Mouse (Mus musculus) layer of hippocampus, adult 9-11 months (tissue): ENCODE measurements around the gene Skil.

ENCODE experiments used
- DNase-seq: peaks from one replicate; pipeline ENCODE4 v3.0.0; 2022

Skil gene

DNA sequence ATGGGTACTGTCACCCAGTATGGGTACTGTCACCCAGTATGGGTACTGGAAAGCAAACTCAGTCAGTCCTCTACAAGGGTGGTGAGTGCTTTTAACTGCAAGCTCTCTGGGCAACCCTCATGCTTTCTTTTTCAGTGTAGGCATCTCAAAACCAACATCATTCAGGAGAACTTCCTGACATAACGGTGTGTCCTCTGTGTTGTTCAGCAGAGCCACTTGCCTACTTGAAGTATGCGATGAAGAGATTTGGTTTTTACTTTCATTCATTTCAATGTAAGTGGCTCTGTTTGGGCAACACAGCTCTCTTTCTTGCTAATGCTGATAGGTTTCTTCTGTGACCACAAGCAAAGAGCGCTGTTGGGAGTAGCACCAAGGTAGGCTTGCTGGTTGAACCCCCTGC is 9.9 kb upstream of the Skil start:
- DNase-seq: no peak

DNA sequence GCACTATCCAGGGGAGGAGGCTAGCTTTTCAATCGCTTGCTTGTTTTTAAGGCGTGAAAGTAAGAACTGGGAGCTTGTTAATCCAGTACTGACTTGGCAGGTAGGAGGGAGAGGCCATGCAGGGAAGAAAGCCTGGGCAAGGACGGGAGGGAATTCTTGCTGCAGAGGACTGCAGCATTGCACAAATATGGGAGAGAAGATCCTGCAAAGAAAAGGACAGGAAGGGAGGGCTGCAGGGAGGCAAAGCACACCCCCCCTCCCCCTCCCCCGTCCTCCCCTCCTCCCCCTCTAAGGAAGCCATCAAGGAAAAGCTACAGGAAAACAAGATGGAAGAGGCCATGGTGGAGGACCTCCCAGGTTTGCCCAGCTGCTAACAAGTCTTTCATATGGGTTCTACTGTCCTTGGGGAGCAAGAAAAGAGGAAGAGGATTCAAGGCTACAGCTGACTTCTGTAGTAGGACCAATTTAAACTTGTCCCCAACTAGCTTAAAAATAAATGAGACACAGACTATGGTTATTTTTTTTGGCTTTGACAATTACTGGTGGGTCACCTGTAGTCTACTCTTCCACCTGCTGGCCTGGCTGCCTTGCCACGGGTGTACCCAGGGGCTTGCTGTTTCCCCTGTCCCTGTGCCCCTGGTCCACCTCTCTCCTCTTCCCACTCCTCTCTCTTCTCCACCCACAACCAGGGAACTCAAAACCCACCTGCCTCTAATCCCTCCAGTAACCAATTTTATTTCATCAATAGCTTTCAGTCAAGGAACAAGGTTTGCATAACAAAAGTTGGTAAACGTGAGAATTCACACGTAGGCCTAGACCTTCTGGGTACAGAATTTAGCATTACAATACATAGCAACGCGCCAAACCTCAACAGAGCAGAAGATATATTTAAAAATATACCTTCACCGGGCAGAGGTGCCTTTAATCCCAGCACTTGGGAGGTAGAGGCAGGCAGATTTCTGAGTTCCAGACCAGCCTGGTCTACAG is 5.8 kb upstream of the Skil start:
- DNase-seq: no peak

DNA sequence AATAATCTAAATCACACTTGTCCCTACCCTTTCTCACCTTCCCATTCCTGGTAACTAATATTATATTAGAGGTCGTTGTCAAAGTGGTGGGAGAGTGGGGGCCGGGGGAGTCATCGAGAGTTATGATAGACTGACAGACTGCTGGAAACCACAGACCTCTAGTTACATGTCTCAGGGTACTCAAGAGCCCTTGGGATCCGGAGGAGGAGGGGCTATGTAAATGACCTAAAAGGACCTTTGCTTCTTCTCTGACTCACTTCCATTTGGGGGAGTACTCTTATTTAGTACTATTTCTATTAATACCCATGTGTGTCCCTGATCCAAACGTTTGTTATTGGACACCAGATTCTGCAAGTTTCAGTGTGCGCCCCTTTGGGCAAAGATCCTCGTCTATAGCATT is 4.9 kb upstream of the Skil start:
- no peak for DNase-seq

DNA sequence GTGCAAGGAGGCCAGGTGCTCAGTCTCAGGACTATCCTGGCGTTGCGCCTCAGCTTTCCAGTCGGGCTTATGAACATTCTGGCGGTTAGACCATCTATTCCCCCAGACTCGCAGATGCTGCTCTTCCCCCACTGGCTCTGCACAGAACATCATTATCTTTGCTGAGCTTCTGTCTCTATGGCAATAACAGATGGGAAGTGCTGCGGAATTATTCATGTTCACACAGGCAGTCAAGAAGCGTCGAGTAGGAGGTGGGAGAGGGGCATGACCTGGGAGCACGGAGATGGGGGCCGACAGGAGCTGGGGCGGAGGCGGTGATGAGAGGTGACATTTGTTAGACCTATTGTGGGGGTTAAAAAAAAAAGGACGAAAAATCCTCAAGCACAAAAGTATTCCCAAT is 1.7 kb upstream of the Skil start:
- DNase-seq: peak; percentile 87

DNA sequence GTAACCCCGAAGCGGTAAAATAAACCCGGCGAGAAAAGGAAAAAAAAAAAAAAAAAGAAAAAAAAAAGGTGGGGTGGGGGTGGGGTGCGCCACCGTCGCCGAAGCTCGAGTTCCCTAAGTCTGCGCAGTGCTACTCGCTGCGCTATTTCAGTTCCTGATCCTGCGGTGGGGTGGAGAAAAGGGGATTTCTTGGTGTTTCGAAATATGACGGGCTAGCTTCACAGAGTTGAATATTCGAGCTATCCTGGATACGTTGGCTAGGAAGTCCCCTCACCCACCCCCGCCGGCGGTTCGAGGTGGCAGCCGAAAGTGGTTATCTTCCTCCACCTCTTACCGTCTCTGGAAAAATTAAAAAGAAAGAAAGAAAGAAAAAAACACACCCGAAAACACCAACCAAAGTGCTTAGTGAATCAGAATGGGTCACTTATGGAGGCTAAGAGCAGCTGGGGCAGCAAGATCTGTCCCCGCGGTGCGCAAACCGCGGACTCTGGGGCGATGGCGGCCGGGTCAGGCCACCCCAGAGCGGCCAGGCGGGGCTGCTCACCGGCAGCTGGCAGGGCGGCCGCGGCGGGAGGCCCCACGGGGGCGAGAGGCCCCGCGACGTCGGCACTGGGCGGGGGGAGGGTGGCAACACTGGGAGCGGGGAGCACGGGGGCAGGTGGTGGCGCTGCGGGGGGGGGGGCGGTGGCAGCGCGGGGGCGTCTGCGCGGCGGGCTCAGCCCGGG is 1.1 kb upstream of the Skil start:
- DNase-seq: peak; percentile 85

DNA sequence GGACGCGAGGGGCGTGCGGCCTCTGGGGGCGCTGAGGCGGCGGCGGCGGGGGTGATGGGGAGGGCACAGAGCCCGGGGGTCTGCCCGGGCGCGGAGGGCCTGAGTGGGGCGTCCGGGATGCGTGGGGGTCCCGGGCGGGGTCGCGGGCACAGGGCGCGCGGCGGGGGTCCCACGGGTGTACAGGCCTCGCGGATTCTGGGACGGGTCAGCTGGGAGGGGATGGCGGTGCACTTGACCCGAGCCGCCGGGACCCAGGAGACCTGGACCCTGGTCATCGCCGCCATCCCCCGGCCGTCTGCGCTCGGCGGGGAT is 277 bp downstream of the Skil start:
- no peak for DNase-seq

DNA sequence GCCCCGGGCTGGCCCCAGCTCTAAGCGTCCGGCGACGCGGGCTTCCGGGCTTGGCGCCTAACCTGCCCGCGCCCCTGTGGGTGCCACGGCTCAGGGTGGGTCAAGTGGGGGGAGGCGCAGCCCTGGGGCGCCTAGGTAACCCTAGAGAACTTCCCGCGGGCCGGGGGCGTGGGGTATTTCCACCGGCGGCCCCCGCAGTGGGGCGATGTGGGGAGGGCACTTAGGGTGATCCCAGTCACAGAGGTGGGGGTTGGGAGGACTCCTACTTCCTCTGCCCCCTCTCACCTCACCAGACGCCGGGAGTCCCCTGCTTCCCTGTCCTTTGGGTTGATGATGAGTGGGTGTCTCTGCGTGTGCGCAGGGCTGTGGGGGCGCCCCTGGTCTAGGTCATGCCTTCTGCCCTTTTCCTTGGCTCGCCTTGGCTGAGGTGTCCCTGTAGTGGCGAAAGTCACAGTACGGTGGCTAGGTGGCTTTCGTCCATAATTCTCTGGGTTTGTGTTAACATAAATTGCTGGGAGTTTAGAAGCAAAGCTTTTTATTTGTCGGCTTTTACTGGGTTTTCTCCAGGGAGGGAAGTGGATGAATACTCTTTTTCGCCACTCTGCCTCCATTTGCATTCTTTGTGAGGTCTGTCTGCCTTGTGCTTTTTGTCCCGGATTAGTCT is 765 bp downstream of the Skil start:
- peak; percentile 73 for DNase-seq

DNA sequence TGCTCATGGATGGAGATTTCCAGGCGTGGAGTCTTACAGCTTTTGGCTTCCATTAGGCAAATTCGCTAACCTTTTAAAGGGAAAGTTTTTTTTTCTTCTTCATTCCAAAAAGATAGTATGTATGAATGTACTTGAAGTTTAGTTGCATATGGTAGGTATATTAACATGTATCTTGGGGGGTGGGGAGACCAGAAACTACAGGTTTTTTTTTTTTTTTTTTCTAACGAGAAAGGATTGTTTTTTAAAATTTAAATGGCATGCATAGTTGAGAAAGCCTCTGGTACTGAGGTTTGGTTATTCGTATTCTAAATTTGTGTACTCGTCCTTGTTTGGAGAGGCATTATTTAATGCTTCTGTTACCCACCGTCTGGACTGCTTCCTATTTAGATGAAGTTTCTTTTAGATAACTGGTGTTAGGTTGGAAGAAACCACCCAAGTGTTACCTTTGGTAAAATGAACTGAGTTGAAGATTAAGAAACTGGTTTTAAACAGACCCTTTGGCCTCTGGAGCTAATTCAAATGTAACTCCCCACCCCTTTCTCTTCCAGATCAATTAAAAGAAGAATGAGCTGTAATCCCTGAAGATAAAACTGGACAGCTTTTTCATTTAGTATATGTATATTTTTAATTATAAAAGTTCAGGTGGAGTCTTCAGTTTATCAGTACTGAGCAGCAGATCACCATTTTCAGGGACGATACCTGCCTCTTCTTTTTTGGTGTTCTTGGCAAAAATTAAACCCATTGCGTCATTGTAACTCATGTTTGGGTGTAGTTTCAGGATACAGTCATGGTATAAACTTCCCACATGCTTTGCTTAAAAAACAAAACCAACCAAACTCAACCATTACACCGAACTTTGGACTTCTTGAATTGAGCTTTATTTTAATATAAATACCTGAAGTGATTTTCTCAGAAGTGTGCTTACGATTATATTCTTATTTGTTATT is 1.6 kb downstream of the Skil start:
- no peak for DNase-seq

DNA sequence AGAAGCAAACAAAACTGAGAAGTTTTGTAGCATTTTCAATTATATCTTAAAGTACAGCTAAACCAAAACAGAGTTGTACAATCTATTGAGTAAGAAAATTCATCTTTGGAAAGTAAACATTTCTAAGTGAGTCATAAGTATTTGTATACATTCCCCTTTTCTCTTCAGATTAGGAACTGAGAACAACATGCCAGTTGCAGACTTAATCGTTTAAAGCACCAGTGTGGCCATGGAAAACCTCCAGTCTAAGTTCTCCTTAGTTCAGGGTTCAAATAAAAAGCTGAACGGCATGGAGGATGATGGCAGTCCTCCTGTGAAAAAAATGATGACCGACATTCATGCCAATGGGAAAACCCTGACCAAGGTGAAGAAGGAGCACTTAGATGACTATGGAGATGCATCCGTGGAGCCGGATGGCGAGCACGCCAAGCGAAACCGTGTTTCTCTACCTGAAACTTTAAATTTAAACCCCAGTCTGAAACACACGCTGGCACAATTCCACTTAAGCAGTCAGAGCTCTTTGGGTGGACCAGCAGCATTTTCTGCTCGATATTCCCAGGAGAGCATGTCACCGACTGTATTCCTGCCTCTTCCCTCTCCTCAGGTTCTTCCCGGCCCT is 2.4 kb downstream of the Skil start:
- no peak for DNase-seq

DNA sequence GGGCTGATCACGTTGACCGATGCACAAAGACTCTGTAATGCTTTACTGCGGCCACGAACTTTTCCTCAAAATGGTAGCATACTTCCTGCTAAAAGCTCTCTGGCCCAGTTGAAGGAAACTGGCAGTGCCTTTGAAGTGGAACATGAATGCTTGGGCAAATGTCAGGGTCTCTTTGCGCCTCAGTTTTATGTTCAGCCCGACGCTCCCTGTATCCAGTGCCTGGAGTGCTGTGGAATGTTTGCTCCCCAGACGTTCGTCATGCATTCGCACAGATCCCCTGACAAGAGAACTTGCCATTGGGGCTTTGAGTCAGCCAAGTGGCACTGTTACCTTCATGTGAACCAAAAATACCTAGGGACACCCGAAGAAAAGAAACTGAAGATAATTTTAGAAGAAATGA is 3.1 kb downstream of the Skil start:
- no peak for DNase-seq

DNA sequence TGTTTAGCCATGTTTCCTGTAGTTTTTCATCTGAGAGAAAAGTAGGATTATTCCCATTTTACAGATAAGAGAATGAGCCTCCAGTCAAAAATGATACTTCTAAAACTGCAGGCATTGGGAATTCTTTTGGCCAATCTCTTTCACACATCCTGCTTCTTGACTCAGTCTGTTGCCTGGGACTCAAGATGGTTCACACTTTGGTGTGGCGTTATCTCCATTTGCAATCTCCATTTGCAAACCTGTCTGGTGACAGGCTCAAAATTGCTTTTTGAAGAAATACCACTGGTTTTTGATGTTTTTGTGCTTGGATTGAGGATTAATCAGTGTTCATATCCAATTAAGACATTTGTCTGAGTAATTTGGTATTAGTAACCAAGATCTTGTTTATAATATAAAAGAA is 3.7 kb downstream of the Skil start:
- no peak for DNase-seq

DNA sequence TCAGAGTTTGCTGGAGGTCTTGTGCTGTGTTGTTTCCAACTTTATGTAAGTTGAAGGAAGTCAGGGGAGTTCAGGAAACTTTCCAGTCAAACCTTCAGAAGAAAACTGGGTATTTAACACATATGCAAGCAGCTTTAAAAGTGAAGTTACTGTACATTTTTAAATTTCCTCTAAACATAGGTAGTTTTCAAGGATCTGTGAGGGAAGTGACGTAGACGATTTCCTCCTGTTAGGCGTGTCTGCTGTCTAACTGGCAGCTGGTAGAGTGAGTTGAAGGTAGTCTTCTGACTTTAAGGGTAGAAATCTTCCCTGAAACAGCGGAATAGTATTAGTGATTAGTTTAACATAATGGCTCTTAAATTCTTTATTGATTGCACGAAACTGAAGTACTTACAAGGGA is 5.2 kb downstream of the Skil start:
- no peak for DNase-seq

DNA sequence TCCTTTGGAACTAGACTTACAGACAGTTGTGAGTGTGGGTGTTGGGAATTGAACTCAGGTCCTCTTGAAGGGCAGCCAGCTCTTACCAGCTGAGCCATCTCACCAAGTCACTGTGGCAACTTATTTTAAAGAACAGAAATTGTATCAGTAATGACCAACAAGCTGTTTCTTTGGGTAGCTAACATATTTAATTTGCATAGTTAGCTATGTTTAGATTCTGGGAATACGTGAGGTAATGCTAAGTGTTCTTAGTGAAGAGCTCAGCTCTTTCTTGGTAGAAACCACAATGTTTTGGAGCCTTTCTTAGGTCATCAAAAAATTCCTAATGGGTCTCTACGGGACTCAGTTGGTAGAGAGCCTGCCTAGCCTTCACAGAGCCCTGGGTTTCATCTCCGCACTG is 5.9 kb downstream of the Skil start:
- DNase-seq: no peak

DNA sequence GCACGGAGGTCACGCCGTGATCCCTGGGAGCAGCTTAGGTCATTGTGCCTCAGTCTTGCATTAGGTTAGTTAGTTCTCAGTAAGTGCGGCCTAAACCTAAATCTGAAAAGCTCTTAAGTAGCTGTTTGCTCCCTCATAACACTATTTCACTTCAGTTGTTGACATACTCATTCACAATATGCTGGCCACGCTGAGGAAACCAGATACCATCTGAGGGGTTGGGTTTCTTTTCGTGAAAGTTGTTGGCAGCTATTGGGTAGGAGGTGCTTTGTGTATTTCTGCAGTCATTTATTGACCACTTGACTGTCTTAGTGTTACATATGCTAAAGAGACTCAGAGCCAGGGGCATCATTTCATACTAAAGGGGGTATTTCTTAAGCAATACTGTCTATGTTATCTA is 10.1 kb downstream of the Skil start:
- DNase-seq: no peak

DNA sequence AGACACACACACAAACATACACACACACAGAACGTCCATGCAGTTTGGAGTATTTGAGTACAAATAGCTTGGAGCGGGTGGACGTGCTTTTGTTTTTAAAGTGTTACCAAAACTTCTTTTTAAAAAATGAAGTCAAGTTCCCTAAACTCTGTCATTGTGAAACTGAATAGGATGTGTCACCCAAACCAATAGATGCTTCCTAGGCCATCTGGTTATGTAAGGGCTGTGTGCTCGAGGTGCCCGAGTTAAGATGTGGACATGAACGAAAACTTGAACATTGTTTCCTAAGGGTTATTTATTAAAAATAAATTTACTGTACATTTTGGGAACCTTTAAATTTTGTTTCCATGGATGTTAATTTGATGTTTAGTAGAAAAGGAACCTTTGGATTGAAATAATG is 11.7 kb downstream of the Skil start:
- DNase-seq: no peak

DNA sequence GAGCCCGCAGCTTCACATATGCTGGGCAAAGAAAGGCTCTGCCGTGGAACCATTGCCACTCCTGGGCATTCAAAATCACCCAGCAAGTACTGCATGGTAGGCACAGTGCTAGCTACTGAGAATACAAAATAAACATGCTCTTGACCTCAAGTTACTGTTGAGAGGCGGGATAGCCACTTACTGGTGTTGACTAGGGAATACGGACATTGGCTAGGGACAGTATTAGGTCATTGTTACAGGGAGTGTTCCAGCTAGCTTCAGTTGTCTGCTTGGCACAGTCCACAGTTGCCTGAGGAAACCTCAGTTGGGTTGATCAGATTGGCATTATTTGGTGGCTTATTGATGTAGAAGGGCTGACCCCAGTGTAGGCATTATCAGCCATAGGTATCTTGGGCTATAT is 12.8 kb downstream of the Skil start:
- no peak for DNase-seq

DNA sequence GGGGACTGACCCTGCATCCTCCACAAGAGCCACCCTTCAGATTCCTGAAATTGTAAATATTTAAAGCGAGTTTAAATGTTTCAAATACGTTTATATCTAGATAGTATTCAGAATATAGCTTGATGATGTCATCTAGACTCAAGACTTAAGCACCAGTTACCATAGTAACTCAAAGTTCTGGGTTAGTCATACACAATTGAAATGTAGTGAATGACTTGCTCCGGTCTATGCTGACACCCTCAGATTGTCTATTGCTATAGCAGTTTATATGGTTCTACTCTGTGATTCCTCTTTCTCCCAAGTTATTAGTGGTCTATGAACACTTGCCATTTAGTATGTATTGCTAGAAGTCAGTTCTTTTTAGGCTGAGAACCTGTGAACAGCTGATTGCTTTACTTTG is 14.2 kb downstream of the Skil start:
- no peak for DNase-seq

DNA sequence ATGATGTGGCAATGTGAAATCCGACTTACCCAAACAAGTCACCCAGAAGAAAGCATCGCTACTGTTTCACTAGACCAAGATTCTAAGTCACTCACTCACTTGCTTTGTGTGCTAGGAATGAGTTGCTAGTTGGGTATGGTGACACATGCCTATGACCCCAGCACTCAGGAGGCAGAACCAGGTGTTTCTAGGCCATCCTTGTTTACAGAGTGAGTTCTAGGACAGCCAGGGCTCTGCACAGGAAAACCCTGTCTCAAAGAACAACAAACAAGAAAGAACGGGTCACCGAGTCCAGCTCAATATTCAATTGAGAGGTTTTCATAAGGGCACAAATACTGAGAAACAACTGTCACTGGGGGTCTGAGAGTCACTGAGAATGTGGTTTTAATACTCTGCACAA is 28.2 kb downstream of the Skil start:
- no peak for DNase-seq

DNA sequence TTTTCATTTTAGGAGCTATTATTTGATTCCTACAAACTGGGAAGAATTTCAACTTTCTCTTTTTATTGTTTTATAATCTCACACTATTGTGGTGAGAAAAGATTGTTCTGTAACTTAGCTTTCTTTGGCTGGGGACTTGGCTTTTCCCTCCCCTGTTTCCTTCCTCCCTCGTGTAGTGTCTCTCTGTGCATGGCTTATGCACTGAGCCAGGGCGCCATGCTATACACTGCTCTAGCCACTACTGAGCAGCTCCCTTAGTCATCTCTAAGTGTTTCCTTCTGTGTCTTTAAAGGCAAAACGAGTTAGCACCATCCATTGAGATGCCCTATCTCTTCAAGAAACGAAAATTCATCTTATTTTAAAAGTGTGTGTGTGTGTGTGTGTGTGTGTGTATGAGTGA is 31.4 kb downstream of the Skil start:
- DNase-seq: no peak

DNA sequence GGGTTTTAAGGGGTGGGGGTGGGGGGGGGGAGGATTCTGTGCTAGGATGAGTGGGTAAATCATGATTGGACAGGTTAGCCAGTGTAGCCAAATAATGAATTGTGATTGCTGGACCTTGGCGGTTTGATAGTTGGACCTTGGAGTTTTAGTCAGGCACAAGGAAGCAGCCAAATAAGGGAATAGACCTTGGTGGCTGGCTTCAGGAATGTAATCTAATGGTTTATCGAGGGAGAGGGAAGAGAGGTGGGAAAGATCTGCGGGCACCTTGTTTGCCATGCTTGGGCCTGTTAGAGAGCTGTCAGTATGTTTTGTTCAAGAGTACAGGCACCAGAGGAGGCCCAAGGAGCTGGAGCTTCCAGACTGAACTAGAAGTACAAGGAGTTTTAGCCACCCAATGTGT is 32.0 kb downstream of the Skil start:
- no peak for DNase-seq

DNA sequence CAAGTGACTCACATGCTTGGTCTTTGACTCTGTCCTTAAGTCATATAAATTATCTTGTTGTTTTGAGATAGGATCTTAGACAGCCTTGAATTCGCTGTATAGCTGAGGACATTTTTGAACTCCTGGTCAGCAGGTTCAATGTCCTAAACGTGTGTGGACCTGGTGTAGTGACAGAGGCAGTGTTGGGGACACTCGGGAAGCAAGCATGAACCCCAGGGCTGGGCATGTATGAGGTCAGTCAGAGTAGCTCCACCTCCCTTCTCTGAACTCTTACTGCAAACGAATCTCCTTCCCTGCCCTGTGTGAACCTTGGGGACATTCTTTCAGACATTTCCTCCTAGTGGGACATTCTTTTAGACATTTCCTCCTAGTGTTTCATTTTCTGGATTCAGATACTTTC is 34.9 kb downstream of the Skil start:
- no peak for DNase-seq

DNA sequence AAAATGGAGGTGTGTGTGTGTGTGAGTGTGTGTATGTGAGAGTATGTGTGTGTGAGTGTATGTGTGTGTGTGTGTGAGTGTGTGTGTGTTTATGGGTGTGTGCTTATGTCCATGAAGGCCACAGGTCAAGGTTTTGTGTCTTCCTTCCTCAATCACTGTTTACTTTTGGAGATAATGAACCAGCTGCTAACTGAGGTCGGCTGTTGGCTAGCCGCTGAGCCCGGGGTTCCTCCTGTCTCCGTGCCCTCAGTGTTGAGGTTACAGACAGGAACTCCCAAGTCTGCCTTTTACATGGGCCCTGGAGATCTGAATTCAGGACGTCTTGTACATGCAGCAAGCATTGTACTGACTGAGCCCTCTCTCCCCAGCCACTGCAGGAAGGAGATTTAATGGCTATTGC is 38.8 kb downstream of the Skil start:
- no peak for DNase-seq
